ENCODE assay signal across 8 mouse cellular contexts in genomic region chr6:137169171-137169968, GRCm38 (mm10). TPM values are rescaled to one million over a fixed set of nuclear protein-coding genes. Genes with fewer than 3 reads are reported as not detected.
DNase-seq lines count a peak whose midpoint lies in the region; ATAC-seq lines count a peak whose summit lies in the region.

No protein-coding gene starts in this region.

- H3K4me1 ChIP-seq in hindbrain, embryonic 11.5 days (replicated peaks; ENCODE audit: control insufficient read depth, insufficient read depth, low read length): peaks cover 2% of the 10 kb centered on the region; the same call in 1 of the 2 replicates
- H3K4me1 ChIP-seq in lung, embryonic 16.5 days (replicated peaks; ENCODE audit: control insufficient read depth, insufficient read depth, low read length): no peaks in the 10 kb centered on the region

- H3K27ac ChIP-seq in hindbrain, embryonic 11.5 days (ENCODE audit: low read depth, low read length): no peak overlapping the region
- no peak overlapping the region for H3K27ac ChIP-seq in lung, embryonic 16.5 days (ENCODE audit: low read length)

- ATAC-seq in hindbrain, embryonic 11.5 days (ENCODE audit: low FRiP score): peak; percentile 95
- peak; percentile 95 for ATAC-seq in lung, embryonic 16.5 days (ENCODE audit: low read depth)

- WGBS in hindbrain, embryonic 11.5 days: 1% methylated on average over 53 of the region's 53 CpGs
- 1% methylated on average over 53 of the region's 53 CpGs for WGBS in lung, embryonic 16.5 days

- H3K4me3 ChIP-seq in hindbrain, embryonic 11.5 days (ENCODE audit: low read depth, low read length): peak overlapping the region; percentile 46
- peak overlapping the region; percentile 60 for H3K4me3 ChIP-seq in lung, embryonic 16.5 days (ENCODE audit: low read length)

- H3K9me3 ChIP-seq in hindbrain, embryonic 11.5 days (ENCODE audit: control insufficient read depth, low read length): no peaks in the 10 kb centered on the region
- no peaks in the 10 kb centered on the region for H3K9me3 ChIP-seq in lung, embryonic 16.5 days (ENCODE audit: control insufficient read depth, low read length)

- DNase-seq in Muller cell, postnatal 12 days (ENCODE audit: inconsistent ontology term): peak; percentile 86
- DNase-seq in cerebellum, adult 9-10 months: peak; percentile 67
- DNase-seq in frontal cortex, postnatal 10 days (ENCODE audit: low spot score in 2 of 2): peak; percentile 71 to 91
- peak; percentile 95 for DNase-seq in hindbrain, embryonic 11.5 days (ENCODE audit: low spot score)
- DNase-seq in layer of hippocampus, postnatal 10 days (ENCODE audit: low spot score in 2 of 2): peak; percentile 98 to 99
- DNase-seq in ovary, adult 18-20 months (ENCODE audit: low spot score): peak; percentile 82
- DNase-seq in thymus, adult 18-20 months: peak; percentile 37 to 45

- no peaks in the 10 kb centered on the region for H3K36me3 ChIP-seq in hindbrain, embryonic 11.5 days (ENCODE audit: control insufficient read depth, insufficient read depth, low read length)
- H3K36me3 ChIP-seq in lung, embryonic 16.5 days (ENCODE audit: control insufficient read depth, insufficient read depth, low read length): no peaks in the 10 kb centered on the region

- peak overlapping the region; percentile 95 for H3K4me2 ChIP-seq in hindbrain, embryonic 11.5 days (replicated peaks; ENCODE audit: low read depth, low read length)
- peak overlapping the region; percentile 89 for H3K4me2 ChIP-seq in lung, embryonic 16.5 days (ENCODE audit: low read depth, low read length)

- H3K27me3 ChIP-seq in hindbrain, embryonic 11.5 days (ENCODE audit: control insufficient read depth, insufficient read depth, low read length): peaks cover 6% of the 10 kb centered on the region
- H3K27me3 ChIP-seq in lung, embryonic 16.5 days (ENCODE audit: control insufficient read depth, insufficient read depth, low read depth, low read length): no peaks in the 10 kb centered on the region

- H3K9ac ChIP-seq in hindbrain, embryonic 11.5 days (ENCODE audit: low read depth, low read length): peak overlapping the region; percentile 50
- H3K9ac ChIP-seq in lung, embryonic 16.5 days (ENCODE audit: low read length): peak overlapping the region; percentile 70

RNA-seq across cellular contexts. Expression of gene Rerg, which starts 0.9 kb away (rescaled TPM):
- 1.9 and 2.2 TPM in 2 replicates for polyA plus RNA-seq in hindbrain, embryonic 11.5 days (2014; fragmentation: Nextera tagmentation; extraction: Ambion mirVana)
- total RNA-seq in layer of hippocampus, postnatal 10 days (2021): 10 to 100 TPM; 40.5 to 43.0 TPM
- polyA plus RNA-seq in lung, embryonic 16.5 days (2015; fragmentation: Nextera tagmentation; extraction: Ambion mirVana): 24.9 and 25.0 TPM in 2 replicates

Comparison
In these comparisons a context has a peak if more than half of its experiments do, and no peak if none do; other contexts are left out.
1. DNase-seq: peak in every context shown above with its lines; median percentile 98 in layer of hippocampus, postnatal 10 days; 95 in hindbrain, embryonic 11.5 days; 86 in Muller cell, postnatal 12 days; 82 in ovary, adult 18-20 months; 81 in frontal cortex, postnatal 10 days; 67 in cerebellum, adult 9-10 months; 41 in thymus, adult 18-20 months.